Mouse (Mus musculus) limb, embryonic 14.5 days (tissue): Measurements from ENCODE around the gene Vmn1r1. TPM values are rescaled to one million over a fixed set of nuclear protein-coding genes. Genes with fewer than 3 reads are reported as not detected.

Source experiments
- ATAC-seq: fragments of 200-750 bp; cut with Nextera tagmentation; 2 replicates; pipeline ENCODE4 v1.8.0; 2017; ENCODE audit warnings: low read depth, moderate number of reproducible peaks, moderate TSS enrichment; ENCODE audit not compliant: low FRiP score
- DNase-seq: peaks from one replicate; pipeline ENCODE4 v3.0.0-alpha.2; 2015; ENCODE audit warnings: low spot score
- H3K27ac ChIP-seq: fragments of 300-500 bp; sonication (generic); replicated peaks from 2 replicates; pipeline ENCODE4 v1.5.1; 2014; ENCODE audit warnings: low read depth, mild to moderate bottlenecking, low read length, moderate library complexity, mixed read lengths
- H3K27me3 ChIP-seq: fragments of 300-500 bp; sonication (generic); 2 replicates; pipeline ENCODE4 v1.6.1; 2014; ENCODE audit warnings: low read length, mixed read lengths; ENCODE audit not compliant: control insufficient read depth, insufficient read depth
- H3K36me3 ChIP-seq: fragments of 300-500 bp; sonication (generic); 2 replicates; pipeline ENCODE4 v1.6.1; 2014; ENCODE audit warnings: mild to moderate bottlenecking, low read length, moderate library complexity, mixed read lengths; ENCODE audit not compliant: control insufficient read depth, insufficient read depth
- H3K4me1 ChIP-seq: fragments of 300-500 bp; sonication (generic); 2 replicates; pipeline ENCODE4 v1.6.1; 2014; ENCODE audit warnings: antibody characterized with exemption, low read length, mixed read lengths; ENCODE audit not compliant: control insufficient read depth, insufficient read depth
- H3K4me2 ChIP-seq: fragments of 300-500 bp; sonication (generic); replicated peaks from 2 replicates; pipeline ENCODE4 v1.6.1; 2014; ENCODE audit warnings: low read depth, mild to moderate bottlenecking, low read length, moderate library complexity; ENCODE audit not compliant: severe bottlenecking
- H3K4me3 ChIP-seq: fragments of 300-500 bp; sonication (generic); replicated peaks from 2 replicates; pipeline ENCODE4 v1.5.1; 2014; ENCODE audit warnings: low read length
- H3K9ac ChIP-seq: fragments of 300-500 bp; sonication (generic); 2 replicates; pipeline ENCODE4 v1.6.1; 2014; ENCODE audit warnings: mild to moderate bottlenecking, low read depth, low read length, moderate library complexity; ENCODE audit not compliant: severe bottlenecking
- H3K9me3 ChIP-seq: fragments of 300-500 bp; sonication (generic); 2 replicates; pipeline ENCODE4 v1.6.1; 2016; ENCODE audit warnings: low read length; ENCODE audit not compliant: control insufficient read depth
- POLR2A ChIP-seq: fragments of 200-500 bp; IDR thresholded peaks from 2 replicates; pipeline ENCODE4 v1.8.0; 2012; ENCODE audit warnings: inconsistent platforms, mild to moderate bottlenecking, moderate library complexity, borderline replicate concordance; ENCODE audit not compliant: insufficient read depth, insufficient read length; ENCODE audit errors: extremely low read depth
- WGBS: fragments of 180-500 bp; shearing (Covaris S2); extraction: QIAGEN DNeasy Blood & Tissue Kit; methylation state at CpG from one replicate; pipeline ENCODE4 v1.1.7; 2014; 5-methylcytosine and 5-hydroxymethylcytosine counted together
- polyA plus RNA-seq, 2 experiments: library from polyadenylated mRNA; depleted of rRNA in 1 of 2; stranded (reverse) in 1 of 2; unstranded in 1 of 2; fragments of >200 nt; fragmentation: Nextera tagmentation in 1 of 2; extraction: Ambion mirVana in 1 of 2; gene quantifications; 2 replicates each; pipeline versions ENCODE4 v1.2.1 to v1.2.3; 2012 to 2014

The Vmn1r1 gene
- polyA plus RNA-seq, 2 experiments, result 0.03 TPM; not detected in 1

GRCm38 (mm10) chr1:182105023-182105422 lies 59.3 kb downstream of the Vmn1r1 start:
- DNase-seq, result no peak

More at GRCm38 (mm10) chr1:182105023-182105422, 59.3 kb downstream of the Vmn1r1 start:
- 56% methylated on average over 3 of the region's 3 CpGs for WGBS
- H3K36me3 ChIP-seq, result no peaks in the 10 kb centered on the region
- H3K4me2 ChIP-seq, result no peak overlapping the region
- no peaks in the 10 kb centered on the region for H3K27me3 ChIP-seq
- no peak overlapping the region for H3K4me3 ChIP-seq
- H3K9ac ChIP-seq, result no peak overlapping the region
- no peaks in the 10 kb centered on the region for H3K9me3 ChIP-seq
- no peak overlapping the region for H3K27ac ChIP-seq
- ATAC-seq, result no peak
- H3K4me1 ChIP-seq, result peaks cover 17% of the 10 kb centered on the region
- TF ChIP-seq POLR2A, result no peak

Other genes starting within 250 kb of the Vmn1r1 start
- gene Enah, start 144.5 kb downstream of the Vmn1r1 start, polyA plus RNA-seq (2012; rRNA removed), result 87.9 and 89.2 TPM in 2 replicates
- 29.3 and 30.7 TPM in 2 replicates for gene Enah, start 144.5 kb downstream of the Vmn1r1 start, polyA plus RNA-seq (2014; fragmentation: Nextera tagmentation; extraction: Ambion mirVana)
- 78.2 and 101 TPM in 2 replicates for gene Srp9, start 39.7 kb downstream of the Vmn1r1 start, polyA plus RNA-seq (2012; rRNA removed)
- gene Srp9, start 39.7 kb downstream of the Vmn1r1 start, polyA plus RNA-seq (2014; fragmentation: Nextera tagmentation; extraction: Ambion mirVana), result 157 and 166 TPM in 2 replicates
- 69.5 and 87.3 TPM in 2 replicates for gene Degs1, start 118.3 kb upstream of the Vmn1r1 start, polyA plus RNA-seq (2012; rRNA removed)
- gene Degs1, start 118.3 kb upstream of the Vmn1r1 start, polyA plus RNA-seq (2014; fragmentation: Nextera tagmentation; extraction: Ambion mirVana), result 144 and 150 TPM in 2 replicates
- 19.0 and 22.9 TPM in 2 replicates for gene Fbxo28, start 177.1 kb upstream of the Vmn1r1 start, polyA plus RNA-seq (2012; rRNA removed)
- gene Fbxo28, start 177.1 kb upstream of the Vmn1r1 start, polyA plus RNA-seq (2014; fragmentation: Nextera tagmentation; extraction: Ambion mirVana), result 26.0 and 26.9 TPM in 2 replicates
- gene Trp53bp2, start 244.7 kb upstream of the Vmn1r1 start, polyA plus RNA-seq (2012; rRNA removed), result 25.9 and 41.3 TPM in 2 replicates
- 24.0 and 28.8 TPM in 2 replicates for gene Trp53bp2, start 244.7 kb upstream of the Vmn1r1 start, polyA plus RNA-seq (2014; fragmentation: Nextera tagmentation; extraction: Ambion mirVana)